Mouse (Mus musculus): ENCODE results near the gene Lpar1. TPM values are rescaled to one million over a fixed set of nuclear protein-coding genes. Genes with fewer than 3 reads are reported as not detected.

Lpar1 gene
- polyA plus RNA-seq (2016; fragmentation: Nextera tagmentation; extraction: Ambion mirVana): 35.3 and 46.4 TPM in 2 replicates

DNA sequence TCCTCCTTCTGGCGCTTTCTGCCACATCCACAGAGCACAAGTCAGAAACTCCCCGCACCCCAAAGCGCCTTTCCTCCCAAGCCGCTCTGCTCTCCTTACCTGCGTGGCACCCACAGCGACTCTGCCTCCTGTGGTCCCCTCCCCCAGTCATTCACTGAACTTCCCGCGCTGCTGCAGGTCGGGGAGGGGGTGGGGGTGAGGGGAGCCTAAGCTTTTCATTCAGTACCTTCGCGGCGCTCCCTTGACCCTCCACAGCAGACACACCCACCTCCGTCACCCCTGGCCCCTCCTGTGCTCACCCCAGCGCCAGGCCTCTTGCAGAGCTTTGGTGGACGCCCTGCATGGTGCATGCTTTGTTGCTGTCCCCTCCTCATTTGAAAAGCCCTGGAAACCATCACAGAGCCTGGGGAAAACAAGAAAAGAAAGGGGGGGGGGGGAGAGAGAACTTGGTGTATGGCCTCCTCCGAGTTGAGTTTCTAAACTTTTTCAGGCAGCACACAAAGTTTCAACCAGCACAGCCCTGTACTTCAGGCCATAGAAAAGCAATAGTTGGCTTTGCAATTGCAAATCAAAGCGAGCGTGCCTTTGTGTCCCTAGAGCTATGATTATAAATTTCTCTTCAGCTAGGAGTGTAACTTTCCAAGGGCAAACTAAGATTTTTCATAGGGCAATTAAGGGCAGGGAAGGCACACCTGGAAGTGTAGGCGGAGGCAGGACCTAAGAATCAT lies at the start of gene Lpar1:
TSS of gene Lpar1 (minus strand) at position 268 of the 728 bp plus-strand sequence.
- 3% methylated on average over 19 of the region's 19 CpGs for WGBS
- Histone ChIP-seq H3K9me3 (no peaks in the 10 kb centered on the region), H3K4me3 (peak within 1 kb of the TSS; percentile 67), H3K36me3 (no peaks in the 10 kb centered on the region), H3K4me1 (peaks cover 10% of the 10 kb centered on the region; the same call in 1 of the 2 replicates), H3K27me3 (peaks cover 28% of the 10 kb centered on the region), H3K9ac (replicated peaks) (peak within 1 kb of the TSS; percentile 62), H3K27ac (replicated peaks) (peak within 1 kb of the TSS; percentile 36; the same call in 1 of the 2 replicates), H3K4me2 (replicated peaks) (peak within 1 kb of the TSS; percentile 88)
- ATAC-seq (ENCODE audit: low FRiP score, low read depth): peak; percentile 73

DNA sequence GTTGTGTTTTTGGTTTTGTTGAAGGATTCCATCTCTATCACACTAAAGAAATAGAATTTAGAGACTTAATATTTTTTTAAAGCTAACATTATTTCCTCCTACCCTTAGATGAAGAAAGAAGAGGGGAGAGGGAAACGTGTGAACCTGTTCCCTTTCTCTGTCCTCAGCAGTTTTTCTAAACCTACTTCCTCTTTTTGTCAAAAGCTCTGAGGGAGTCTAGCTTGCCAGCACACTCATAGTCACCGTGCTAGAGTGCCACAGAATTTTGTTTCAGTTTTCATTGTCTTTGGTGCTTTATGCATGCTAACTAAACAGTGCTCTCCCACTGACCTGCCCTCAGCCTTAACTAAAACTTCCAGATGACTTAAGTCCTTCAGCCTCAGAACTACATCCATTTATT lies 32.2 kb upstream of the Lpar1 start:
- no peaks in the 10 kb centered on the region for H3K9me3 ChIP-seq
- H3K27ac ChIP-seq (replicated peaks): no peak overlapping the region
- ATAC-seq (ENCODE audit: low FRiP score, low read depth): no peak
- H3K4me3 ChIP-seq: no peak overlapping the region
- WGBS: 47% methylated on average over 2 of the region's 2 CpGs
- H3K4me2 ChIP-seq (replicated peaks): no peak overlapping the region
- no peak overlapping the region for H3K9ac ChIP-seq (replicated peaks)
- no peaks in the 10 kb centered on the region for H3K36me3 ChIP-seq
- no peaks in the 10 kb centered on the region for H3K27me3 ChIP-seq
- H3K4me1 ChIP-seq: no peaks in the 10 kb centered on the region

DNA sequence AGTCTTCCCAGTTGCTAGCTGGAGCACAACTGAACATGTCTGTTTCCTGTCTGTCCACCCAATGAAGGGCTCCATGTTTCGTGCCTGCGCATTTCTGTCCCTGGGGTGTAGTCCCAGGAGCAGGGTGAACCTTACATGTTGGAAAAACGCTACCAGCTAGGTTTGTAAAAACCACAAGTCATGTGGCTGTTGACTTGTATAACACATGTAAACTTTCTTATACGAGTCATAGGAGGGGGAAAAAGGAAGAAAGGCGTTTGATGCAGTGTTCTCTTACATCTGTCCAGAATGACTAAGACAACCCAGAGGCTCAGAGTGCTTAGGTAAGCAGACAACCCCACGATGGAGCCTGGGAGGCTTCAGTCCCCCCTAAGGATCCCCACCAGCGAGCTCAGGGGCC lies 27.5 kb upstream of the Lpar1 start:
- Histone ChIP-seq H3K9me3 (no peaks in the 10 kb centered on the region), H3K27me3 (no peaks in the 10 kb centered on the region), H3K4me3 (no peak overlapping the region), H3K9ac (replicated peaks) (no peak overlapping the region), H3K27ac (replicated peaks) (no peak overlapping the region), H3K4me1 (0 out of 2 replicates have a peak, but pooled peaks cover 2% of the 10 kb centered on the region), H3K36me3 (no peaks in the 10 kb centered on the region), H3K4me2 (replicated peaks) (no peak overlapping the region)
- no peak for ATAC-seq (ENCODE audit: low FRiP score, low read depth)
- 85% methylated on average over 7 of the region's 7 CpGs for WGBS

DNA sequence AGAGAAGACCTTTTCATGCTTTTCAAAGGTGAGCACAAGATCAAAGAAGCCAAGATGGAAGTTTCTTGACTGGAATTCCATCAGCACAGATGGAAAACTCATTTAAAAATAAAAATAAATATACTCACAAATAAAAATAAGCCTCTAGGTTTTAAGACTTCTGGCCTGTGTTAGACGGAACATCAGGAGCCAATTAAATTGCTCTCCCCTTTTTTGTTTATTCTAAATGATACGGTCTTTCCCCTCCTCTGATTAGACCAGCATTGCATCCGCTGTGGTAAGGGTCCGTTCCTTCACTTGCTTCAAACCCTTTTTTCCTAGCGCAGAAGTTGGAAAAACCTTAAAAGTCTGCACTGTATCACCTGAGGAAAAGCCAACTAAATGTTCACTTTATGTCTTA lies 26.8 kb upstream of the Lpar1 start:
- Histone ChIP-seq H3K27me3 (no peaks in the 10 kb centered on the region), H3K36me3 (no peaks in the 10 kb centered on the region), H3K27ac (replicated peaks) (no peak overlapping the region), H3K4me3 (no peak overlapping the region), H3K4me1 (0 out of 2 replicates have a peak, but pooled peaks cover 2% of the 10 kb centered on the region), H3K9ac (replicated peaks) (no peak overlapping the region), H3K9me3 (no peaks in the 10 kb centered on the region), H3K4me2 (replicated peaks) (no peak overlapping the region)
- WGBS: 83% methylated on average over 5 of the region's 5 CpGs
- no peak for ATAC-seq (ENCODE audit: low FRiP score, low read depth)

DNA sequence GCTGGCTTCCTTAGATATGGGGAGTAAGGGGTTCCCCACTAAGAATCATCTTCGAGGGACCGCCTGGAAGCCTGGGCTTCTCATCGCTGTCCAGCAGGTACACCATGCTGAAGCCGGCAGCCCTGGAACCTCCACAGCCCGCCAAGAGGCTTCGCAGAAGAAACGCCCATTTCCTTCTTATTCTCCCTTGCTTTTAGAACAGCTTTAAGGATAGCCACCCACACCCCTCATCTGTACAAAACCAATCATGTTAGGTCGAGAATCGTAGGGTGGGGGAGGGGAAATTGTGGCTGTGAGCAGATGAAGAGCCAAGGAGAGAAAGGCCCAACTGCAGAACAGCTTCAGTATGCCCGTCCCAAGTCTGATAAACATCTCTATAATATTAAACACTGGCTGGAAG lies 26.4 kb upstream of the Lpar1 start:
- no peaks in the 10 kb centered on the region for H3K27me3 ChIP-seq
- H3K36me3 ChIP-seq: no peaks in the 10 kb centered on the region
- WGBS: 79% methylated on average over 10 of the region's 10 CpGs
- no peaks in the 10 kb centered on the region for H3K9me3 ChIP-seq
- H3K9ac ChIP-seq (replicated peaks): no peak overlapping the region
- no peak for ATAC-seq (ENCODE audit: low FRiP score, low read depth)
- no peak overlapping the region for H3K4me3 ChIP-seq
- H3K4me2 ChIP-seq (replicated peaks): no peak overlapping the region
- H3K27ac ChIP-seq (replicated peaks): no peak overlapping the region
- 0 out of 2 replicates have a peak, but pooled peaks cover 2% of the 10 kb centered on the region for H3K4me1 ChIP-seq

DNA sequence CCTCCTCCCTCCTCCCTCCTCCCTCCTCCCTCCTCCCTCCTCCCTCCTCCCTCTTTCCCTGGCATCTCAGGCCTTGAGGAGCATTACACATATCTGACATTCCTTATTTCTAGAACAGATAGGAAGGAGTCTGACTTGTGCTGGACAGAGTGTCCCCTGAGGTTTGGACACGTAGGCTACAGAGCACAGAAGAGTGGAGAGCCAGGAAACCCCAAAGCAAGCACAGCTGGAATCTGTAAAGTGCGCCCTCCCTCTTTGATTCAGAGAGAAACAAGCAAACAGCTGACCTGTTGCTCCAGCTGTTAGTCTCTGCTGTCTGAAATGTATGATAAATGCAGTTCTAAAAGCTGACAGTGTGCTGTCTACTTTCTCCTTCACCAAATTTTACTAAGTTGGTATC lies 24.8 kb upstream of the Lpar1 start:
- H3K27ac ChIP-seq (replicated peaks): no peak overlapping the region
- 44% methylated on average over 2 of the region's 2 CpGs for WGBS
- no peak for ATAC-seq (ENCODE audit: low FRiP score, low read depth)

GRCm38 (mm10) chr4:58577382-58578048 lies 23.8 kb upstream of the Lpar1 start:
- H3K9ac ChIP-seq (replicated peaks): no peak overlapping the region
- no peaks in the 10 kb centered on the region for H3K27me3 ChIP-seq
- no peaks in the 10 kb centered on the region for H3K9me3 ChIP-seq
- H3K36me3 ChIP-seq: no peaks in the 10 kb centered on the region
- H3K4me2 ChIP-seq (replicated peaks): no peak overlapping the region
- 56% methylated on average over 5 of the region's 5 CpGs for WGBS
- H3K27ac ChIP-seq (replicated peaks): no peak overlapping the region
- no peak for ATAC-seq (ENCODE audit: low FRiP score, low read depth)
- H3K4me1 ChIP-seq: 0 out of 2 replicates have a peak, but pooled peaks cover 2% of the 10 kb centered on the region
- H3K4me3 ChIP-seq: no peak overlapping the region

More for the DNA sequence above, 24.8 kb upstream of the Lpar1 start:
- H3K9ac ChIP-seq (replicated peaks): no peak overlapping the region
- 0 out of 2 replicates have a peak, but pooled peaks cover 2% of the 10 kb centered on the region for H3K4me1 ChIP-seq
- no peak overlapping the region for H3K4me2 ChIP-seq (replicated peaks)
- no peaks in the 10 kb centered on the region for H3K36me3 ChIP-seq
- H3K4me3 ChIP-seq: no peak overlapping the region
- no peaks in the 10 kb centered on the region for H3K9me3 ChIP-seq
- no peaks in the 10 kb centered on the region for H3K27me3 ChIP-seq

DNA sequence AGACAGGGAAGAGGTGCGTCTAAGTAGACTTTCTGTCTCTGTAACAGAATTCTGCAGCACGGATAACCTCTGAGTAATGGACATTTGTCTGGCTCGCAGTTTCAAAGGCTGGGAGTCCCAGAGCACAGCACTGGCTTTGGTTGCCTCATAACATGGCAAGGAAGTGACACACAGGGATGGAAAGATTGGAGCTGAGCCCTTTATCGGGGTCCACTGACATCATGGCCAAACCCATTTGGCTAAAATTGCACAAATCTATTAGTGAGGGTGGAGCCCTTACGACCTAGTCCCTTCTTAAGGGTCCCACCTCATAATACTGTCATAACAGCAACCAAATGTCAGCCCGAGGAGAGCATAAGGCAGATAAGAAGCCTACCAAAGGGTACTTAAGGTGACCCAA lies 22.1 kb upstream of the Lpar1 start:
- Histone ChIP-seq H3K36me3 (no peaks in the 10 kb centered on the region), H3K27me3 (no peaks in the 10 kb centered on the region), H3K4me3 (no peak overlapping the region), H3K9me3 (no peaks in the 10 kb centered on the region), H3K4me1 (0 out of 2 replicates have a peak, but pooled peaks cover 9% of the 10 kb centered on the region), H3K27ac (replicated peaks) (no peak overlapping the region), H3K4me2 (replicated peaks) (no peak overlapping the region), H3K9ac (replicated peaks) (no peak overlapping the region)
- 93% methylated on average over 6 of the region's 6 CpGs for WGBS
- ATAC-seq (ENCODE audit: low FRiP score, low read depth): no peak

GRCm38 (mm10) chr4:58574024-58574423 lies 20.3 kb upstream of the Lpar1 start:
- no peak for ATAC-seq (ENCODE audit: low FRiP score, low read depth)
- H3K27ac ChIP-seq (replicated peaks): no peak overlapping the region
- 65% methylated on average over 6 of the region's 6 CpGs for WGBS
- H3K27me3 ChIP-seq: no peaks in the 10 kb centered on the region
- H3K9ac ChIP-seq (replicated peaks): no peak overlapping the region
- no peak overlapping the region for H3K4me3 ChIP-seq
- H3K4me2 ChIP-seq (replicated peaks): no peak overlapping the region
- H3K9me3 ChIP-seq: no peaks in the 10 kb centered on the region
- H3K36me3 ChIP-seq: no peaks in the 10 kb centered on the region
- H3K4me1 ChIP-seq: 0 out of 2 replicates have a peak, but pooled peaks cover 9% of the 10 kb centered on the region

GRCm38 (mm10) chr4:58572446-58572845 lies 18.7 kb upstream of the Lpar1 start:
- H3K27ac ChIP-seq (replicated peaks): no peak overlapping the region
- no peaks in the 10 kb centered on the region for H3K27me3 ChIP-seq
- no peak overlapping the region for H3K9ac ChIP-seq (replicated peaks)
- H3K4me2 ChIP-seq (replicated peaks): no peak overlapping the region
- no peak overlapping the region for H3K4me3 ChIP-seq
- 63% methylated on average over 2 of the region's 2 CpGs for WGBS
- H3K4me1 ChIP-seq: 0 out of 2 replicates have a peak, but pooled peaks cover 7% of the 10 kb centered on the region
- no peaks in the 10 kb centered on the region for H3K9me3 ChIP-seq
- no peaks in the 10 kb centered on the region for H3K36me3 ChIP-seq
- no peak for ATAC-seq (ENCODE audit: low FRiP score, low read depth)

DNA sequence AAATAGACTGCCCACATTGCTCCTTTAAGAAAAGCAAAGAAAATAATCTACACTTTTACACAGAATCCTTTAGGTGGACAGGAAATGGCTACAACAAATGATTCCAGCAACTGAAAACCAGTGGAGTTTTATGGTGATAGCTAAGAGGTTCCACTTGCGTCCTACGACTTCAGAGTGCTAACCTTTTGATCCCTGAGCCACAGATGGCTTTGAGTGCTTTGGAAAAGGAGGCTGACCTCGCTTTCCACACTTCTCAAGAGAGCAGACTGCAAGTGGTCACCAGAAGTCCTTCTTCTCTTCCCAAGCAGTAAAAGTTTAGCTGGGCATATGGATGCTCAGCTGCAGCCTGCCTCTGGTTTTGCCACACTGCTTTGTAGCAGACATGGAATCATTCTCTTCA lies 18.0 kb upstream of the Lpar1 start:
- Histone ChIP-seq H3K9me3 (no peaks in the 10 kb centered on the region), H3K4me1 (0 out of 2 replicates have a peak, but pooled peaks cover 7% of the 10 kb centered on the region), H3K27me3 (no peaks in the 10 kb centered on the region), H3K4me3 (no peak overlapping the region), H3K27ac (replicated peaks) (no peak overlapping the region), H3K36me3 (no peaks in the 10 kb centered on the region), H3K9ac (replicated peaks) (no peak overlapping the region), H3K4me2 (replicated peaks) (no peak overlapping the region)
- ATAC-seq (ENCODE audit: low FRiP score, low read depth): no peak
- 5% methylated on average over 3 of the region's 3 CpGs for WGBS

- Histone ChIP-seq H3K36me3 (no peaks in the 10 kb centered on the region), H3K4me3 (no peak overlapping the region), H3K27me3 (no peaks in the 10 kb centered on the region), H3K9ac (replicated peaks) (no peak overlapping the region), H3K4me2 (replicated peaks) (no peak overlapping the region), H3K9me3 (no peaks in the 10 kb centered on the region), H3K4me1 (0 out of 2 replicates have a peak, but pooled peaks cover 7% of the 10 kb centered on the region), H3K27ac (replicated peaks) (no peak overlapping the region)
- no peak for ATAC-seq (ENCODE audit: low FRiP score, low read depth)
- WGBS: 3% methylated on average over 1 of the region's 1 CpGs
Observed at GRCm38 (mm10) chr4:58571232-58571631, 17.5 kb upstream of the Lpar1 start.
